ENCODE assay signal across 7 mouse cellular contexts in the genomic region with DNA sequence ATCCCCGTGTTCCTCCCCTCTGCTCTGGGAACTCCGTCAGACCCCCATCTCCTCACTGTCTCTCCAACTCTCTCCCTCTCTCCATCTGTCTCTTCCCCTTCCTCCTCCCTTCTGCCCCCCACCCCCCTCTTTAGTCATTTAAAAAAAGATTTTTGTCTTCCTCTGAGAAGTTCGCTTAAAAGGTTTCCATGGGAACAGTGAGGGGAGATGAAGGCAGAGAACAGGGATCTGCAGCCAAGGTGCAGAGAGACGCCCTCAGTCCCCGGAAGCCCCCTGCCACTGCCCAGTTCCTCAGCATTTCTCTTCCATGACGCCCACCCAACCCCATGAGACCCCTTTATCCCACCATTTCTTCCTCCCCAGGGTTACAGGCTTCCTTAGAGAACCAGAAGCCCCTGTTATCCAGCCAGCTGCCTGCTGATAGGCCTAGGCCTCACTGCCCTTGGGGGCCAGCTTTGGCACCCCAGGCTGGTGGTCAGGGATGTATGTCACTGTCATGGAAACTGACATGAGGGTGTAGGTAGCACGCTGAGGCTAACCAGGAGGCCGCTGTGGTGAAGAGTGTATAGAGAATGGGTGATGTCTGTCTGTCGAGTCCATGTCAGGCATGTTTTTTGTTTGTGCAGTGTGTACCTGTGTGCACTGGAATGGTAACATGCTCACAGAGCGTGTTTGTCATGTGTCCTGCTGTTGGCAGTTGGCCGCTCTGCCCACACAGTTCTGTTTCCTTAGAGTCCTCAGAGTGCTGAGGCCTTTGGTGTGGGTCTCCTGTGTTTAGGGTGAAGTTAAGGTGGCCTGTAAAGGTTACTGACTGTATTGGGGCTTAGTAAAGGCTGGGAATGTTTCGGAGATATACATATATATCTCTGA. TPM values are rescaled to one million over a fixed set of nuclear protein-coding genes. Genes with fewer than 3 reads are reported as not detected.
DNase-seq lines count a peak whose midpoint lies in the region; ATAC-seq lines count a peak whose summit lies in the region.

No protein-coding gene starts in this region.

- no peaks in the 10 kb centered on the region for H3K27me3 ChIP-seq in liver, embryonic 11.5 days (replicated peaks; ENCODE audit: control insufficient read depth, insufficient read depth, low read length)
- H3K27me3 ChIP-seq in embryonic facial prominence, embryonic 15.5 days, result no peaks in the 10 kb centered on the region
- no peaks in the 10 kb centered on the region for H3K27me3 ChIP-seq in hindbrain, embryonic 15.5 days
- no peaks in the 10 kb centered on the region for H3K27me3 ChIP-seq in midbrain, embryonic 16.5 days (ENCODE audit: control insufficient read depth, insufficient read depth, low read depth, low read length)

- peak overlapping the region; percentile 74 for H3K4me2 ChIP-seq in liver, embryonic 11.5 days
- peak overlapping the region; percentile 89 for H3K4me2 ChIP-seq in embryonic facial prominence, embryonic 15.5 days (replicated peaks)
- peak overlapping the region; percentile 58 for H3K4me2 ChIP-seq in hindbrain, embryonic 15.5 days
- H3K4me2 ChIP-seq in midbrain, embryonic 16.5 days (ENCODE audit: low read length), result peak overlapping the region; percentile 77

- 58% methylated on average over 12 of the region's 12 CpGs for WGBS in liver, embryonic 11.5 days
- WGBS in embryonic facial prominence, embryonic 15.5 days, result 55% methylated on average over 12 of the region's 12 CpGs
- WGBS in hindbrain, embryonic 15.5 days, result 25% methylated on average over 12 of the region's 12 CpGs
- 17% methylated on average over 12 of the region's 12 CpGs for WGBS in midbrain, embryonic 16.5 days

- no peak for DNase-seq in liver, embryonic 11.5 days (ENCODE audit: low spot score)
- DNase-seq in liver, result no peak
- DNase-seq in urinary bladder, postnatal 14 days (ENCODE audit: low spot score), result no peak
- DNase-seq in adipocyte (ENCODE audit: low spot score), result no peak

- no peak overlapping the region for H3K9ac ChIP-seq in liver, embryonic 11.5 days (ENCODE audit: low read depth, low read length)
- 0 out of 2 replicates have a peak overlapping the region, but pooled peaks have one; percentile 62 for H3K9ac ChIP-seq in embryonic facial prominence, embryonic 15.5 days
- H3K9ac ChIP-seq in hindbrain, embryonic 15.5 days, result peak overlapping the region; percentile 30; the same call in 1 of the 2 replicates
- H3K9ac ChIP-seq in midbrain, embryonic 16.5 days (ENCODE audit: low read depth, low read length), result peak overlapping the region; percentile 69

- no peak overlapping the region for H3K27ac ChIP-seq in liver, embryonic 11.5 days (ENCODE audit: low read depth, low read length)
- H3K27ac ChIP-seq in embryonic facial prominence, embryonic 15.5 days (replicated peaks), result peak overlapping the region; percentile 84
- peak overlapping the region; percentile 74 for H3K27ac ChIP-seq in hindbrain, embryonic 15.5 days (replicated peaks)
- H3K27ac ChIP-seq in midbrain, embryonic 16.5 days (ENCODE audit: low read length), result peak overlapping the region; percentile 77

- no peaks in the 10 kb centered on the region for H3K9me3 ChIP-seq in liver, embryonic 11.5 days (ENCODE audit: control insufficient read depth, low read length)
- H3K9me3 ChIP-seq in embryonic facial prominence, embryonic 15.5 days (replicated peaks), result no peaks in the 10 kb centered on the region
- no peaks in the 10 kb centered on the region for H3K9me3 ChIP-seq in hindbrain, embryonic 15.5 days
- H3K9me3 ChIP-seq in midbrain, embryonic 16.5 days (replicated peaks; ENCODE audit: control insufficient read depth, low read length, poor library complexity, severe bottlenecking), result no peaks in the 10 kb centered on the region

- H3K4me1 ChIP-seq in liver, embryonic 11.5 days (replicated peaks; ENCODE audit: control insufficient read depth, insufficient read depth, low read length), result peaks cover 42% of the 10 kb centered on the region
- peaks cover 71% of the 10 kb centered on the region for H3K4me1 ChIP-seq in embryonic facial prominence, embryonic 15.5 days
- H3K4me1 ChIP-seq in hindbrain, embryonic 15.5 days (replicated peaks), result peaks cover 67% of the 10 kb centered on the region
- H3K4me1 ChIP-seq in midbrain, embryonic 16.5 days (ENCODE audit: control insufficient read depth, insufficient read depth, low read length), result peaks cover 66% of the 10 kb centered on the region

- no peaks in the 10 kb centered on the region for H3K36me3 ChIP-seq in liver, embryonic 11.5 days (ENCODE audit: control insufficient read depth, insufficient read depth, low read length)
- H3K36me3 ChIP-seq in embryonic facial prominence, embryonic 15.5 days, result no peaks in the 10 kb centered on the region
- H3K36me3 ChIP-seq in hindbrain, embryonic 15.5 days, result no peaks in the 10 kb centered on the region
- H3K36me3 ChIP-seq in midbrain, embryonic 16.5 days (ENCODE audit: control insufficient read depth, insufficient read depth, low read length), result no peaks in the 10 kb centered on the region

- no peak for ATAC-seq in liver, embryonic 11.5 days (replicated peaks; ENCODE audit: low FRiP score)
- ATAC-seq in embryonic facial prominence, embryonic 15.5 days (ENCODE audit: insufficient number of reproducible peaks, low FRiP score, low TSS enrichment, low read depth), result no peak
- no peak for ATAC-seq in hindbrain, embryonic 15.5 days (ENCODE audit: low FRiP score, low read depth)
- no peak for ATAC-seq in midbrain, embryonic 16.5 days

- H3K4me3 ChIP-seq in liver, embryonic 11.5 days (ENCODE audit: low read depth, low read length), result no peak overlapping the region
- H3K4me3 ChIP-seq in embryonic facial prominence, embryonic 15.5 days (replicated peaks), result 0 out of 2 replicates have a peak overlapping the region, but pooled peaks have one; percentile 10
- H3K4me3 ChIP-seq in hindbrain, embryonic 15.5 days, result peak overlapping the region; percentile 34
- H3K4me3 ChIP-seq in midbrain, embryonic 16.5 days (ENCODE audit: low read depth, low read length), result peak overlapping the region; percentile 37

RNA-seq across cellular contexts. Expression of a gene that starts 6.4 kb away (rescaled TPM):
- polyA plus RNA-seq in liver, embryonic 11.5 days (2014; fragmentation: Nextera tagmentation; extraction: Ambion mirVana), result 1.4 and 1.6 TPM in 2 replicates
- 2.2 and 3.2 TPM in 2 replicates for polyA plus RNA-seq in embryonic facial prominence, embryonic 15.5 days (2015; fragmentation: Nextera tagmentation; extraction: Ambion mirVana)
- polyA plus RNA-seq in hindbrain, embryonic 15.5 days (2015; fragmentation: Nextera tagmentation; extraction: Ambion mirVana), result 4.7 and 5.1 TPM in 2 replicates
- 4.3 and 4.6 TPM in 2 replicates for polyA plus RNA-seq in midbrain, embryonic 16.5 days (2015; fragmentation: Nextera tagmentation; extraction: Ambion mirVana)

RNA-seq across cellular contexts. Expression of a gene that starts 8.1 kb away (rescaled TPM):
- 159 and 171 TPM in 2 replicates for polyA plus RNA-seq in liver, embryonic 11.5 days (2014; fragmentation: Nextera tagmentation; extraction: Ambion mirVana)
- 172 and 180 TPM in 2 replicates for polyA plus RNA-seq in embryonic facial prominence, embryonic 15.5 days (2015; fragmentation: Nextera tagmentation; extraction: Ambion mirVana)
- 134 and 138 TPM in 2 replicates for polyA plus RNA-seq in hindbrain, embryonic 15.5 days (2015; fragmentation: Nextera tagmentation; extraction: Ambion mirVana)
- polyA plus RNA-seq in midbrain, embryonic 16.5 days (2015; fragmentation: Nextera tagmentation; extraction: Ambion mirVana), result 130 TPM in 2 replicates

RNA-seq across cellular contexts. Expression of a gene that starts 14.6 kb away (rescaled TPM):
- 3.2 and 3.4 TPM in 2 replicates for polyA plus RNA-seq in liver, embryonic 11.5 days (2014; fragmentation: Nextera tagmentation; extraction: Ambion mirVana)
- 13.6 and 17.4 TPM in 2 replicates for polyA plus RNA-seq in embryonic facial prominence, embryonic 15.5 days (2015; fragmentation: Nextera tagmentation; extraction: Ambion mirVana)
- 32.3 and 34.7 TPM in 2 replicates for polyA plus RNA-seq in hindbrain, embryonic 15.5 days (2015; fragmentation: Nextera tagmentation; extraction: Ambion mirVana)
- 24.5 and 28.0 TPM in 2 replicates for polyA plus RNA-seq in midbrain, embryonic 16.5 days (2015; fragmentation: Nextera tagmentation; extraction: Ambion mirVana)

RNA-seq across cellular contexts. Expression of a gene that starts 25.5 kb away (rescaled TPM):
- polyA plus RNA-seq in liver, embryonic 11.5 days (2014; fragmentation: Nextera tagmentation; extraction: Ambion mirVana), result 9.7 and 9.9 TPM in 2 replicates
- 13.8 and 15.6 TPM in 2 replicates for polyA plus RNA-seq in embryonic facial prominence, embryonic 15.5 days (2015; fragmentation: Nextera tagmentation; extraction: Ambion mirVana)
- polyA plus RNA-seq in hindbrain, embryonic 15.5 days (2015; fragmentation: Nextera tagmentation; extraction: Ambion mirVana), result 14.6 and 14.7 TPM in 2 replicates
- 13.8 and 15.9 TPM in 2 replicates for polyA plus RNA-seq in midbrain, embryonic 16.5 days (2015; fragmentation: Nextera tagmentation; extraction: Ambion mirVana)

RNA-seq across cellular contexts. Expression of a gene that starts 30.6 kb away (rescaled TPM):
- 8.6 and 8.7 TPM in 2 replicates for polyA plus RNA-seq in liver, embryonic 11.5 days (2014; fragmentation: Nextera tagmentation; extraction: Ambion mirVana)
- 6.5 and 7.4 TPM in 2 replicates for polyA plus RNA-seq in embryonic facial prominence, embryonic 15.5 days (2015; fragmentation: Nextera tagmentation; extraction: Ambion mirVana)
- 3.4 and 3.7 TPM in 2 replicates for polyA plus RNA-seq in hindbrain, embryonic 15.5 days (2015; fragmentation: Nextera tagmentation; extraction: Ambion mirVana)
- polyA plus RNA-seq in midbrain, embryonic 16.5 days (2015; fragmentation: Nextera tagmentation; extraction: Ambion mirVana), result 2.3 and 3.3 TPM in 2 replicates
